Mouse (Mus musculus) C2C12 (cell line): Measurements from ENCODE around the gene Srrm1. TPM values are rescaled to one million over a fixed set of nuclear protein-coding genes. Genes with fewer than 3 reads are reported as not detected.
"Not testable (repeated sequence)": the region's sequence is repeated elsewhere in the genome, so short reads cannot be mapped to it uniquely, and the experiment has no call there.

Experiments
- H3K27me3 ChIP-seq: one replicate; pipeline ENCODE4 v1.6.1; 2011; ENCODE audit not compliant: control insufficient read depth, insufficient read depth, insufficient read length
- H3K36me3 ChIP-seq: one replicate; pipeline ENCODE4 v1.6.1; 2011; ENCODE audit not compliant: control insufficient read depth, insufficient read depth
- H3K4me3 ChIP-seq: one replicate; pipeline ENCODE4 v1.5.1; 2011; ENCODE audit warnings: mild to moderate bottlenecking, control low read depth; ENCODE audit not compliant: poor library complexity, insufficient read depth, severe bottlenecking
- H3K79me2 ChIP-seq: one replicate; pipeline ENCODE4 v1.6.1; 2011; ENCODE audit not compliant: control insufficient read depth, insufficient read depth
- H3K79me3 ChIP-seq: one replicate; pipeline ENCODE4 v1.6.1; 2011; ENCODE audit warnings: low read depth, control low read depth
- H3ac ChIP-seq: one replicate; pipeline ENCODE3; 2011; ENCODE audit warnings: low read depth; ENCODE audit not compliant: control insufficient read depth, insufficient read length
- CEBPB ChIP-seq: IDR thresholded peaks from one replicate; pipeline ENCODE4 v1.6.1; 2011; ENCODE audit warnings: low read depth, mild to moderate bottlenecking, control low read depth, moderate library complexity
- CTCF ChIP-seq: IDR thresholded peaks from one replicate; pipeline ENCODE4 v1.5.1; 2011; ENCODE audit not compliant: control insufficient read depth, insufficient read depth, insufficient read length
- FOSL1 ChIP-seq: IDR thresholded peaks from one replicate; pipeline ENCODE4 v1.8.0; 2011; ENCODE audit warnings: mild to moderate bottlenecking, low read length; ENCODE audit not compliant: poor library complexity, insufficient read depth, severe bottlenecking
- MAX ChIP-seq: IDR thresholded peaks from one replicate; pipeline ENCODE4 v1.6.1; 2011; ENCODE audit warnings: mild to moderate bottlenecking, control low read depth
- MYOD1 ChIP-seq: IDR thresholded peaks from one replicate; pipeline ENCODE4 v1.6.1; 2011; ENCODE audit warnings: low read depth; ENCODE audit not compliant: control insufficient read depth, insufficient read length
- MYOG ChIP-seq: IDR thresholded peaks from one replicate; pipeline ENCODE4 v1.6.1; 2011; ENCODE audit not compliant: control insufficient read depth, insufficient read length; ENCODE audit errors: extremely low read depth
- USF1 ChIP-seq: IDR thresholded peaks from one replicate; pipeline ENCODE4 v1.6.1; 2011; ENCODE audit warnings: low read depth, mild to moderate bottlenecking, control low read depth, moderate library complexity
- polyA plus RNA-seq: library from polyadenylated mRNA; unstranded; fragments of >200 nt; fragmentation: generic; extraction: Trizol; gene quantifications from one replicate; pipeline ENCODE4 v1.2.1, GENCODE M21; 2012; ENCODE audit warnings: missing spikeins

Gene Srrm1
- polyA plus RNA-seq, 1 experiment = 62.6 TPM

DNA sequence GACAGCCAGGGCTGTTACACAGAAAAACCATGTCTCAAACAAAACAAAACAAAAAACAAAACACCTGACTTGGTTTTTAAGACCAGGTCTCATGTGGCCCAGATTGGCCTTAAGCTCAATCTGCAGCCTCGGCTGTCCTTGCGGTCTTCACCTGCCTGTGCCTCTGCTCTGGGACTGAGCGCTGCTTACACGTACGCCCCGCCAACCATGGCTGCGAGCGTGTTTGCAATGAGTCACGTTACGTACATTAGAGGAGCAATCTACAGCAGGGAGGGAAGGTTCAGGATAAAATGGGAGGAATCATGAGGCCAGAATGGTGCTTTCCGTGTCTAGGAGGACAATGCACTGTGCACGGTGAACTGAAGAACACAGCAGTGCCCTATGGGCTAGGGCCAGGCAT is 8.6 kb upstream of the Srrm1 start:
- TF ChIP-seq MYOG = no peak
- no peak for TF ChIP-seq FOSL1
- no peak for TF ChIP-seq CEBPB
- TF ChIP-seq USF1 = no peak
- TF ChIP-seq MYOD1 = no peak
- peaks cover 33% of the 10 kb centered on the region for H3K27me3 ChIP-seq
- no peaks in the 10 kb centered on the region for H3K79me2 ChIP-seq
- no peaks in the 10 kb centered on the region for H3K36me3 ChIP-seq
- H3K79me3 ChIP-seq = no peaks in the 10 kb centered on the region
- H3ac ChIP-seq = no peak overlapping the region
- no peak overlapping the region for H3K4me3 ChIP-seq

DNA sequence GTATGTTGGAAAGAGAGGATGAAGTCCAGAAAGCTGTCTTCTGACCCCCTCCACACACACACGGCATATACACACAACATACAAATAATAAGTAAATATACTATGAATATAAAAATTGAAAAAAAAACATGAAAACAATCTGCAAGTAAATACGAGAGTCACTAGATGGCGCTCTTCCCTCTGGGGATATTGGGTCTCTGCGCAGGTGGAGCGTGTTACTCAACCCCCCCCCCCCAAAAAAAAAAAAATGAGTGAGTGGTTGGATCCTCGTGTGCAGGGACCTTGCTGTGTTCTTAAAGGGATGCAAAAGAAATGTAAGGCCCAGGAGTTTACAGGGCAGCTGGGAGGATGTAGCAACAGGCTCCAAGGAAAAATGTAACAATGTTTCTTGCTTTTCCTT is 5.6 kb upstream of the Srrm1 start:
- H3K79me3 ChIP-seq = no peaks in the 10 kb centered on the region

DNA sequence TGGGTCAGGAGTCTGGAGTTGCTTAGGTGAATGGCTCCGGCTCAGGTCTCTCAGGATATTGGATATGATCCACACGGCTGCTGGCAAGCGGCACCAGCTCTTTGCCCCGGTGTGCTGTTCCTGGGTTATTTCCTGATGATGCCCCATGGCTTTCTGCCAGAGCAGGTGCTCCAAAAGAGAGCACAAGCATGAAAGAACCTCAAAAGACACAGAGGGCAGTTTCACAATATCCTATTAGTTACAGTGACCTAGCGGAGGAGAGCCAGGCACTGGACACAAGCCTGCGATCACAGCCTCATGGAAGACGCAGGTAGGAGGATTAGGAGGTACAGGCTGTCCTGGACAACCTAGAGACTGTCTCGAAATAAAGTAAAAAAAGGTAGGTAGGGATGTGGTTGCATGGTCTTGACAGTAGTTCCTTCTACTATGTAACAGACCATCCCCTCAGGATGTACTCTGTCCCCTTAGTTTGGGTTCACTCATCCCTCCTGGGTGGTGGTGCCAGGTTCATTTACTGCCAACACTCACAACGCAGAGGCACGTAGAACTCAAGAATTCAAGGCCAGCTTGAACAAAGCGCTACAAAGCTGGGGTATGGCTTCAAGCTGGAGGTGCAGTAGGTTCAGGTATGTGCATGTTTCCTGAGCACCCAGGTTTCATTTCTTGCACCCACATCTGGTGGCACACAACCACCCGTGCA is 4.2 kb upstream of the Srrm1 start:
- Histone ChIP-seq H3K36me3 (no peaks in the 10 kb centered on the region), H3K79me3 (peaks cover 4% of the 10 kb centered on the region), H3K79me2 (peaks cover 7% of the 10 kb centered on the region), H3K27me3 (peaks cover 19% of the 10 kb centered on the region), H3ac (no peak overlapping the region), H3K4me3 (no peak overlapping the region)
- TF ChIP-seq MYOD1 (no peak), MYOG (no peak), CTCF (no peak), FOSL1 (no peak), MAX (no peak), USF1 (no peak), CEBPB (no peak)

More for the DNA sequence above, 5.6 kb upstream of the Srrm1 start:
- Histone ChIP-seq H3K36me3 (no peaks in the 10 kb centered on the region), H3ac (no peak overlapping the region), H3K79me2 (no peaks in the 10 kb centered on the region), H3K4me3 (no peak overlapping the region), H3K27me3 (peaks cover 25% of the 10 kb centered on the region)
- TF ChIP-seq CEBPB = no peak
- no peak for TF ChIP-seq USF1
- no peak for TF ChIP-seq MYOD1
- no peak for TF ChIP-seq FOSL1
- no peak for TF ChIP-seq CTCF
- TF ChIP-seq MYOG = no peak
- TF ChIP-seq MAX = no peak

DNA sequence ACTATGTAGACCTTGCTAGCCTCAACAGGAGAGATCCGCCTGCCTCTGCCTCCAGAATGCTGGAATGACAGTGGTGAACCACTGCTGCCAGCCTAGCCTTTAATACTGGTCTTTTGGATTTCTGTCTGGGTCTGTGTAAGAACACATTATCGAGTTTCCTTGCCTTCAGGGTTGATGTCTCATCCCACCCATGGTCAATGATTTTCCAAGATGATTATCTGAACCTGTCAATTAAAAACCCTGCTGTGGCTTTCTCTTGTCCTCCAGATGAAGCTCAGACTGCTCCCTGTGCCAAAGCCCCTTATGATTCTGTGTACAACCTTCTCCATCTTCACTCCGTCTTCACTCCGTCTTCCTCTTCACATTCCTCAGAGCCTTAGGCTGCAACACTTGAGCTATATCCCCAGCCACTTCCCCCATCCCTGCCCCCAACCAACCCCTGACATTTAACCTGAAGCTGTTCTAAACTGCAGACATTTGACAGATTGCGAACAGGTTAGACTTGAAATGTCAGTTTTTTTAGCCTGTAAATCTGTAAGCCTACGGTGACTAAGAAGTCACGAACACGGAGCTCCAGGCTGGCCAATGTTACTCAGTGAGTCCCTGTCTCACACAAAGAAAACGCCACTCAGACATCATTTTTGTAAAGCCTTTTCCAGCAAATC is 2.9 kb upstream of the Srrm1 start:
- peaks cover 17% of the 10 kb centered on the region for H3K79me3 ChIP-seq
- no peak overlapping the region for H3ac ChIP-seq
- peaks cover 21% of the 10 kb centered on the region for H3K79me2 ChIP-seq
- no peak overlapping the region for H3K4me3 ChIP-seq
- H3K27me3 ChIP-seq = peaks cover 11% of the 10 kb centered on the region
- no peak for TF ChIP-seq USF1
- no peak for TF ChIP-seq MYOD1
- no peak for TF ChIP-seq FOSL1
- TF ChIP-seq CTCF = no peak
- no peak for TF ChIP-seq CEBPB
- no peak for TF ChIP-seq MYOG
- no peak for TF ChIP-seq MAX
- H3K36me3 ChIP-seq = no peaks in the 10 kb centered on the region

DNA sequence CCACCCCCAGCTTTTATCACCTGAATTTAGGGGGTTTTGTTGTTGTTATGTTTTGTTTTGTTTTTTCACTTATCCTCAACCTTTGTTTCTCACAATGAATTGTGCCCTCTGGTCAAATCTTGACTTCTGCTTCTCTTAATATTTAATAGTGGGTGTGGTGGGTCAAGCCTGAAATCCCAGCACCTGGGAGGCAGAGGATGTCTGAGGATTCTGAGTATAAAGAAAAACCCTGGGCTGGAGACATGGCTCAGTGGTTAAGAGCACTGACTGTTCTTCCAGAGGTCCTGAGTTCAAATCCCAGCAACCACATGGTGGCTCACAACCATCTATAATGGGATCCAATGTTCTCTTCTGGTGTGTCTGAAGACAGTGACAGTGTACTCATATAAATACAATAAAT is 1.6 kb upstream of the Srrm1 start:
- Histone ChIP-seq H3K27me3 (peaks cover 11% of the 10 kb centered on the region), H3K79me3 (peaks cover 30% of the 10 kb centered on the region), H3K79me2 (peaks cover 33% of the 10 kb centered on the region)
- H3ac ChIP-seq, H3K4me3 ChIP-seq, H3K36me3 ChIP-seq: not testable (repeated sequence)

DNA sequence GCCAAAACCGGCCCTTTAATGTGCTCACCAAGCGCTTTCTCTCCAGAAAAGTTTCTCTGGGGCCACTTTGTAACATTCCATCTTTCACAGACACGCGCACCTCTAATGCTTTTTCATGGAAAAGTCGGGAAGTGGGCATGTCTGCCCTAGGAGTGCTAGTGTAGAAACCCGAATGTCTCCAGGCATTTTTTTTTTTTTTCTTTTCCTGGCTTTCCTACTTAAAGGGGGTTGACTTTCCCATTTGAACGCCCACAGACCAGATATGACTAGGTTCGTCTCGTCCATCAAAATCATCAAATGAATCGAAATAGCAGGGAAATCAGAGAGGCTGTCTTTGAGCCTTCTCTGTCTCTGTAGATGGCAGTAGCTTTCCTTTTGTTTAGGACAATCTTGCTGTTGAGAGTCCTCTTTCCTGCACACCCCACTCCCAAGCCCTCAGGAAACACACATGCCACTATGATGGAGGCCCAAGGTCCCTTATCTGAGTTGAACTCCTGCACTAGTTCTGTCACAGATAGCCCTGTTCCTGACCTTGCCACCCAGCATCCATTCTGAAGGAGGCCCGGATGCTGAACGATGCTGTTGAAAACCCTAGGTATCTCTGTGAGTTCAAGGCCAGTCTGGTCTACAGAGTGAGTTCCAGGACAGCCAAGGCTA is 801 bp upstream of the Srrm1 start:
- Histone ChIP-seq H3ac (peak overlapping the region; percentile 66), H3K27me3 (peaks cover 11% of the 10 kb centered on the region), H3K79me2 (peaks cover 42% of the 10 kb centered on the region), H3K36me3 (peaks cover 10% of the 10 kb centered on the region), H3K79me3 (peaks cover 38% of the 10 kb centered on the region), H3K4me3 (peak overlapping the region; percentile 34)
- TF ChIP-seq FOSL1 = no peak
- TF ChIP-seq MYOG = no peak
- TF ChIP-seq MAX = no peak
- no peak for TF ChIP-seq USF1
- no peak for TF ChIP-seq CEBPB
- TF ChIP-seq MYOD1 = no peak
- no peak for TF ChIP-seq CTCF
